Mouse (Mus musculus) liver, postnatal 0 days (tissue): ENCODE results near the gene Mycn. TPM values are rescaled to one million over a fixed set of nuclear protein-coding genes. Genes with fewer than 3 reads are reported as not detected.

Experiments used
- ATAC-seq: fragments of 200-750 bp; cut with Nextera tagmentation; 2 replicates; pipeline ENCODE4 v1.8.0; 2017; ENCODE audit warnings: mild to moderate bottlenecking, moderate library complexity
- DNase-seq: peaks from one replicate; pipeline ENCODE4 v3.0.0-alpha.2; 2016
- H3K27ac ChIP-seq: fragments of 300-500 bp; sonication (generic); 2 replicates; pipeline ENCODE4 v1.5.1; 2014; ENCODE audit warnings: antibody characterized with exemption, moderate library complexity, mild to moderate bottlenecking, low read depth
- H3K27me3 ChIP-seq: fragments of 300-500 bp; sonication (generic); 2 replicates; pipeline ENCODE4 v1.6.1; 2014; ENCODE audit warnings: low read length, control low read depth, mixed read lengths; ENCODE audit not compliant: insufficient read depth
- H3K36me3 ChIP-seq: fragments of 300-500 bp; sonication (generic); replicated peaks from 2 replicates; pipeline ENCODE4 v1.6.1; 2014; ENCODE audit warnings: mild to moderate bottlenecking, control low read depth, low read length, moderate library complexity, mixed read lengths; ENCODE audit not compliant: insufficient read depth
- H3K4me1 ChIP-seq: fragments of 300-500 bp; sonication (generic); 2 replicates; pipeline ENCODE4 v1.6.1; 2014; ENCODE audit warnings: antibody characterized with exemption, mild to moderate bottlenecking, control low read depth; ENCODE audit not compliant: insufficient read depth
- H3K4me2 ChIP-seq: fragments of 300-500 bp; sonication (generic); 2 replicates; pipeline ENCODE4 v1.6.1; 2014; ENCODE audit warnings: low read depth, mild to moderate bottlenecking, low read length, moderate library complexity, mixed read lengths
- H3K4me3 ChIP-seq: fragments of 300-500 bp; sonication (generic); 2 replicates; pipeline ENCODE4 v1.5.1; 2014; ENCODE audit warnings: low read depth, low read length
- H3K9ac ChIP-seq: fragments of 300-500 bp; sonication (generic); replicated peaks from 2 replicates; pipeline ENCODE4 v1.6.1; 2014; ENCODE audit warnings: mild to moderate bottlenecking, moderate library complexity
- H3K9me3 ChIP-seq: fragments of 300-500 bp; sonication (generic); 2 replicates; pipeline ENCODE4 v1.6.1; 2016; ENCODE audit warnings: mild to moderate bottlenecking, control low read depth, low read length, mixed read lengths
- CTCF ChIP-seq: sonication (generic); IDR thresholded peaks from 2 replicates; pipeline ENCODE4 v1.5.1; 2016; ENCODE audit warnings: antibody characterized with exemption, low read depth
- EP300 ChIP-seq: IDR thresholded peaks from 2 replicates; pipeline ENCODE4 v1.6.1; 2016; ENCODE audit warnings: antibody characterized with exemption, low read depth, mild to moderate bottlenecking
- WGBS: fragments of 180-500 bp; shearing (Covaris S2); extraction: QIAGEN DNeasy Blood & Tissue Kit; methylation state at CpG from one replicate; pipeline ENCODE4 v1.1.7; 2014; ENCODE audit not compliant: insufficient replicate concordance; 5-methylcytosine and 5-hydroxymethylcytosine counted together
- polyA plus RNA-seq: library from polyadenylated mRNA; unstranded; fragments of >200 nt; fragmentation: Nextera tagmentation; extraction: Ambion mirVana; gene quantifications from 2 replicates; pipeline ENCODE4 v1.2.1, GENCODE M21; 2015

Mycn gene
- polyA plus RNA-seq, 1 experiment from 2014 or later, result 1.3 TPM

- Histone ChIP-seq H3K4me1 (no peaks in the 10 kb centered on the region; the same call in 1 of the 2 replicates), H3K9me3 (no peaks in the 10 kb centered on the region), H3K27me3 (peaks cover 3% of the 10 kb centered on the region; the same call in 1 of the 2 replicates), H3K4me2 (no peak overlapping the region), H3K4me3 (no peak overlapping the region), H3K9ac (no peak overlapping the region), H3K36me3 (0 out of 2 replicates have a peak, but pooled peaks cover 3% of the 10 kb centered on the region), H3K27ac (no peak overlapping the region)
- ATAC-seq (peak; percentile 58), DNase-seq (no peak)
- TF ChIP-seq CTCF (no peak), EP300 (no peak)
- WGBS, result 60% methylated on average over 7 of the region's 7 CpGs
These were observed 9.5 kb downstream of the Mycn start for GRCm38 (mm10) chr12:12932238-12932637.

- no peaks in the 10 kb centered on the region for H3K9me3 ChIP-seq
- H3K9ac ChIP-seq, result no peak overlapping the region
- no peak overlapping the region for H3K27ac ChIP-seq
- H3K4me3 ChIP-seq, result no peak overlapping the region
- TF ChIP-seq CTCF, result no peak
- TF ChIP-seq EP300, result no peak
- no peak for ATAC-seq
- no peaks in the 10 kb centered on the region for H3K36me3 ChIP-seq
- H3K4me2 ChIP-seq, result no peak overlapping the region
- no peak for DNase-seq
- H3K4me1 ChIP-seq, result no peaks in the 10 kb centered on the region; the same call in 1 of the 2 replicates
- no peaks in the 10 kb centered on the region for H3K27me3 ChIP-seq
- 83% methylated on average over 3 of the region's 3 CpGs for WGBS
These were observed 13.5 kb downstream of the Mycn start for GRCm38 (mm10) chr12:12928239-12928638.

DNA sequence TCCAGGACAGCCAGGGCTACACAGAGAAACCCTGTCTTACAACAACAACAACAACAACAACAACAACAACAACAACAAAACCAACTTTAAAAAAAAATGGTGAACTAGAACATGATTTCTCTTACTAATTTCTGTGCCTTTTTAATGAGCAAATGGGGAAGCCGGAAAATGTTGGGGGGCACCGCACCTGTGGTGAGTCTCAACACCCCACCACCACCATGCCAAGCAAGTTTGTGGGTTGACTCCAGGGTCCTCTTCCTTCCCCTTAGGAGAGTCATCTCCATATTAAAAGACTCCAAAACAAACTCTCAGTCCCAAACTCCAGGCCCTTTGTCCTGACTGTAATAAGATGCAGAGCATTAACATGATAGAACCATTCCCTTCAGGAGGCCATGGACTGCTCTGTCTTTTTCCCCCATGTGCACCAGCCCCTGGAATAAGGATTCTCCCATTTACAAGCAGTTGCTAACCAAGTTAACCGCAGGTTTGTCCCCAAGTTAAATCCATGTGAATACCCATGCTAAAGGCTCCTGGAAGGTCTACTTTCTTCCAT is 14.7 kb downstream of the Mycn start:
- WGBS, result 92% methylated on average over 3 of the region's 3 CpGs

DNA sequence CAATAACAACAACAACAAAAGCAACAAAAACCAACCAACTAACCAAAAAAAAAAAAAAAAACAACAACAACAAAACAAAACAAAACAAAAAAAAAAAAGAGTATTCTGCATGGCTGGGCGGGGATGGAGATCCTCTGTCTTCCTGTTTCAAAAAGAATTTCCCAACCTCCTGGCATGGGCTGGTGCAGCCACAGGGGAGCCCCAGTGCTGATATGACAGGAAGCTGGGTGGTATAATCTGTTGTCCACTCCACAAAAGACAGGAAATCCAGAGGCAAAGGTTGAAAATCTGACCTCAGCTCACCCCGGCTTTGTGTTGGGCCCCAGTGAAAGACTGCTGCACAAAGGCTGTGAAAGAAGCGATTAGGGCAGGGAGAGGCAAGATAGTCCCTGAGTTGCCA is 17.3 kb downstream of the Mycn start:
- no peak for TF ChIP-seq CTCF
- no peak for TF ChIP-seq EP300
- Histone ChIP-seq H3K36me3 (no peaks in the 10 kb centered on the region), H3K4me1 (no peaks in the 10 kb centered on the region), H3K27me3 (no peaks in the 10 kb centered on the region), H3K9ac (no peak overlapping the region), H3K9me3 (no peaks in the 10 kb centered on the region), H3K27ac (no peak overlapping the region), H3K4me2 (no peak overlapping the region), H3K4me3 (no peak overlapping the region)
- WGBS, result 54% methylated on average over 3 of the region's 3 CpGs
- ATAC-seq, result no peak
- no peak for DNase-seq

More for the DNA sequence above, 14.7 kb downstream of the Mycn start:
- TF ChIP-seq EP300 (no peak), CTCF (no peak)
- Histone ChIP-seq H3K4me3 (no peak overlapping the region), H3K27me3 (no peaks in the 10 kb centered on the region), H3K9ac (no peak overlapping the region), H3K27ac (no peak overlapping the region), H3K4me2 (no peak overlapping the region), H3K9me3 (no peaks in the 10 kb centered on the region), H3K36me3 (no peaks in the 10 kb centered on the region), H3K4me1 (no peaks in the 10 kb centered on the region; the same call in 1 of the 2 replicates)
- no peak for DNase-seq
- ATAC-seq, result no peak

DNA sequence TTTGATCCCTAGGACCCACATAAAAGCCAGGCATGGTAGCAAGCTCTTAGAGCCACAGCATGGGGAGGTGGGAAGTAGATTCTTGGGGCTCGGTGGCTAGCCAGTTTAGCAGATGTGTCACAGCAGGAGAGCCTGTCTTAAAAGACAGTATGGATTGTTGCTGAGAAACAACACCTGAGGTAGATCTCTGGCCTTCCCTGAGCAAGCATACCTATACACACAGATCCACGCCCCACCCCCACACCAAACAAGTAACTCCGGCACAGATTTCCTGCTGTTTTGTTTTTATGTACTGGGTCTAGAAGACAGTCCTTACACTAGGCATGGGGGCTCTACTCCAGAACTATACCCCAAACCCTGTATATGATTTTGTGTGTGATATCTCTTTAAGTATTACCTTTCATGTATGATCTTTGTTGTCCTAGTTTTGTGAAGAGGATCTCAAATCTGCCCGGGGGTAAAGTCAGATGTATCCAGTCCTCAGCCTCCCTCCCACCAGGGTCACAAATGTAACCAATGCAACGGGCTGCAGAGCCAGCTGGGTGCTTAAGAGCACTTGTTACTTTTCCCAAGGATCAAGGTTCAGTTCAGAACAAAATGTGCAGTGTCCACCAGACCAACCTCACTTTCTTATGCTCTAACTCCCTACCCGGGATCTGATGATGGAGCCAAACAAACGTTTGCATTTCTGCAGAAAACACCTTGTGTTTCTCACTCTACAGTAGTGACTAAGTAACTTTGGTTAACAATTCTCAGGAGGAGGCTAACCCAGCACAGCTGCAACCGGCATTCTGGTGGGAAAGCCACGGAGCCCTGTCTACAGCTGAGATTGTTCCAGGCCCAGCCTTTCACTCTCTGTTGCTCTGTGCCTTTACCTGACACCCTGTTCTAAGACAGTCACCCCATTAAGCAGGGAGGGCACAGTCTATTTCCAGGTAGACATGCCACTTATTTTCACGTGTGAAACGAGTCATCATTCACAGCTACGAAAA is 21.3 kb downstream of the Mycn start:
- DNase-seq, result no peak
- H3K9me3 ChIP-seq, result no peaks in the 10 kb centered on the region
- H3K9ac ChIP-seq, result no peak overlapping the region
- no peaks in the 10 kb centered on the region for H3K27me3 ChIP-seq
- H3K4me3 ChIP-seq, result no peak overlapping the region
- TF ChIP-seq CTCF, result no peak
- TF ChIP-seq EP300, result no peak
- H3K4me2 ChIP-seq, result no peak overlapping the region
- H3K27ac ChIP-seq, result no peak overlapping the region
- 50% methylated on average over 12 of the region's 12 CpGs for WGBS
- H3K36me3 ChIP-seq, result no peaks in the 10 kb centered on the region
- ATAC-seq, result no peak
- H3K4me1 ChIP-seq, result no peaks in the 10 kb centered on the region

- Histone ChIP-seq H3K27ac (no peak overlapping the region), H3K4me2 (no peak overlapping the region), H3K4me3 (no peak overlapping the region), H3K9me3 (no peaks in the 10 kb centered on the region), H3K4me1 (no peaks in the 10 kb centered on the region), H3K9ac (no peak overlapping the region), H3K27me3 (no peaks in the 10 kb centered on the region), H3K36me3 (no peaks in the 10 kb centered on the region)
- DNase-seq (no peak), ATAC-seq (no peak)
- TF ChIP-seq EP300 (no peak), CTCF (no peak)
- 67% methylated on average over 9 of the region's 9 CpGs for WGBS
These were observed 25.4 kb downstream of the Mycn start for GRCm38 (mm10) chr12:12916298-12916697.
